Comparison of ENCODE assay signal across 7 mouse cellular contexts in genomic region chr8:26268751-26269415, GRCm38 (mm10).
DNase-seq lines count a peak whose midpoint lies in the region; ATAC-seq and TF ChIP-seq lines count a peak whose summit lies in the region.

No protein-coding gene starts in this region.

- H3K27me3 ChIP-seq in midbrain, postnatal 0 days (ENCODE audit: insufficient read depth, low read length), result peaks cover 3% of the 10 kb centered on the region; the same call in 1 of the 2 replicates
- no peaks in the 10 kb centered on the region for H3K27me3 ChIP-seq in midbrain, embryonic 11.5 days (ENCODE audit: control insufficient read depth, insufficient read depth, low read length)
- H3K27me3 ChIP-seq in kidney, embryonic 15.5 days, result peaks cover 11% of the 10 kb centered on the region; the same call in 1 of the 2 replicates

- intact Hi-C loops in gastrocnemius, postnatal 36 days (cut with DNase I), result no loop called here

- no peak overlapping the region for H3K4me3 ChIP-seq in midbrain, postnatal 0 days (ENCODE audit: low read depth, low read length)
- no peak overlapping the region for H3K4me3 ChIP-seq in midbrain, embryonic 11.5 days (ENCODE audit: low read depth, low read length)
- no peak overlapping the region for H3K4me3 ChIP-seq in kidney, embryonic 15.5 days (replicated peaks)

- H3K4me2 ChIP-seq in midbrain, postnatal 0 days (ENCODE audit: low read depth, low read length, poor library complexity, severe bottlenecking), result no peak overlapping the region
- H3K4me2 ChIP-seq in midbrain, embryonic 11.5 days, result no peak overlapping the region
- H3K4me2 ChIP-seq in kidney, embryonic 15.5 days, result no peak overlapping the region

- no peak for ATAC-seq in midbrain, postnatal 0 days (ENCODE audit: low FRiP score)
- ATAC-seq in midbrain, embryonic 11.5 days (ENCODE audit: low FRiP score), result no peak
- ATAC-seq in kidney, embryonic 15.5 days (replicated peaks; ENCODE audit: low FRiP score), result no peak
- no peak for ATAC-seq in megakaryocyte-erythroid progenitor cell, adult 5-6 weeks (replicated peaks; ENCODE audit: low FRiP score, low TSS enrichment, poor library complexity, severe bottlenecking)

- no peaks in the 10 kb centered on the region for H3K36me3 ChIP-seq in midbrain, postnatal 0 days (ENCODE audit: insufficient read depth, low read length)
- no peaks in the 10 kb centered on the region for H3K36me3 ChIP-seq in midbrain, embryonic 11.5 days (ENCODE audit: control insufficient read depth, insufficient read depth, low read length)
- H3K36me3 ChIP-seq in kidney, embryonic 15.5 days, result no peaks in the 10 kb centered on the region

- no peak overlapping the region for H3K27ac ChIP-seq in midbrain, postnatal 0 days (ENCODE audit: low read depth, low read length)
- H3K27ac ChIP-seq in midbrain, embryonic 11.5 days (ENCODE audit: low read depth, low read length), result no peak overlapping the region
- peak overlapping the region; percentile 2; the same call in 1 of the 2 replicates for H3K27ac ChIP-seq in kidney, embryonic 15.5 days

- H3K4me1 ChIP-seq in midbrain, postnatal 0 days (ENCODE audit: insufficient read depth, low read length), result peaks cover 12% of the 10 kb centered on the region
- H3K4me1 ChIP-seq in midbrain, embryonic 11.5 days (ENCODE audit: control insufficient read depth, insufficient read depth, low read length), result peaks cover 10% of the 10 kb centered on the region; the same call in 1 of the 2 replicates
- peaks cover 46% of the 10 kb centered on the region for H3K4me1 ChIP-seq in kidney, embryonic 15.5 days

- 48% methylated on average over 17 of the region's 17 CpGs for WGBS in midbrain, postnatal 0 days
- 68% methylated on average over 17 of the region's 17 CpGs for WGBS in midbrain, embryonic 11.5 days
- WGBS in kidney, embryonic 15.5 days, result 17% methylated on average over 17 of the region's 17 CpGs

- no peaks in the 10 kb centered on the region for H3K9me3 ChIP-seq in midbrain, postnatal 0 days (ENCODE audit: low read length)
- H3K9me3 ChIP-seq in midbrain, embryonic 11.5 days (ENCODE audit: control insufficient read depth, low read length), result no peaks in the 10 kb centered on the region
- no peaks in the 10 kb centered on the region for H3K9me3 ChIP-seq in kidney, embryonic 15.5 days (replicated peaks)

- TF ChIP-seq CTCF in midbrain, postnatal 0 days (IDR thresholded peaks at IDR 0.05), result no peak

- peak; percentile 62 for DNase-seq in midbrain, postnatal 0 days (ENCODE audit: low spot score)
- no peak for DNase-seq in midbrain, embryonic 11.5 days (ENCODE audit: low spot score, missing footprints)
- peak; percentile 23 to 45 for DNase-seq in gastrocnemius, postnatal 36 days
- DNase-seq in retina, postnatal 1 day, result peak; percentile 88
- DNase-seq in ovary, postnatal 10 days (ENCODE audit: low spot score), result no peak

- H3K9ac ChIP-seq in midbrain, postnatal 0 days (replicated peaks; ENCODE audit: low read length, poor library complexity, severe bottlenecking), result no peak overlapping the region
- no peak overlapping the region for H3K9ac ChIP-seq in midbrain, embryonic 11.5 days (ENCODE audit: low read length)
- no peak overlapping the region for H3K9ac ChIP-seq in kidney, embryonic 15.5 days

Comparison
In these comparisons a context has a peak if more than half of its experiments do, and no peak if none do; other contexts are left out.
1. DNase-seq: peak in midbrain, postnatal 0 days (single experiment), gastrocnemius, postnatal 36 days (2 of 2) and retina, postnatal 1 day (single experiment); none in midbrain, embryonic 11.5 days (single experiment) and ovary, postnatal 10 days (single experiment).